Mouse (Mus musculus) heart, postnatal 0 days (tissue): ENCODE data around the gene Slc25a28. TPM values are rescaled to one million over a fixed set of nuclear protein-coding genes. Genes with fewer than 3 reads are reported as not detected.

Source experiments
- ATAC-seq: fragments of 200-750 bp; cut with Nextera tagmentation; 2 replicates; pipeline ENCODE4 v1.8.0; 2017; ENCODE audit warnings: low read depth, moderate number of reproducible peaks, moderate library complexity; ENCODE audit not compliant: insufficient read depth
- DNase-seq: peaks from one replicate; pipeline ENCODE4 v3.0.0-alpha.2; 2016; ENCODE audit warnings: low spot score
- H3K27ac ChIP-seq: fragments of 300-500 bp; sonication (generic); 2 replicates; pipeline ENCODE4 v1.5.1; 2014; ENCODE audit warnings: low read depth, mild to moderate bottlenecking
- H3K27me3 ChIP-seq: fragments of 300-500 bp; sonication (generic); 2 replicates; pipeline ENCODE4 v1.6.1; 2014; ENCODE audit warnings: low read length, mixed read lengths; ENCODE audit not compliant: control insufficient read depth, insufficient read depth
- H3K36me3 ChIP-seq: fragments of 300-500 bp; sonication (generic); replicated peaks from 2 replicates; pipeline ENCODE4 v1.6.1; 2014; ENCODE audit warnings: low read length, mixed read lengths; ENCODE audit not compliant: control insufficient read depth, insufficient read depth
- H3K4me1 ChIP-seq: fragments of 300-500 bp; sonication (generic); 2 replicates; pipeline ENCODE4 v1.6.1; 2014; ENCODE audit warnings: antibody characterized with exemption; ENCODE audit not compliant: control insufficient read depth, insufficient read depth
- H3K4me2 ChIP-seq: fragments of 300-500 bp; sonication (generic); 2 replicates; pipeline ENCODE4 v1.6.1; 2014; ENCODE audit warnings: low read depth, mild to moderate bottlenecking, low read length, moderate library complexity
- H3K4me3 ChIP-seq: fragments of 300-500 bp; sonication (generic); 2 replicates; pipeline ENCODE4 v1.5.1; 2014; ENCODE audit warnings: low read depth, low read length
- H3K9ac ChIP-seq: fragments of 300-500 bp; sonication (generic); replicated peaks from 2 replicates; pipeline ENCODE4 v1.6.1; 2014; ENCODE audit warnings: low read depth, low read length, mixed read lengths
- H3K9me3 ChIP-seq: fragments of 300-500 bp; sonication (generic); replicated peaks from 2 replicates; pipeline ENCODE4 v1.6.1; 2016; ENCODE audit warnings: low read length; ENCODE audit not compliant: control insufficient read depth
- CTCF ChIP-seq: IDR thresholded peaks from 2 replicates; pipeline ENCODE4 v1.5.1; 2016; ENCODE audit warnings: antibody characterized with exemption, control low read depth, low read depth
- EP300 ChIP-seq: IDR thresholded peaks from 2 replicates; pipeline ENCODE4 v1.6.1; 2016; ENCODE audit warnings: antibody characterized with exemption, low read depth
- WGBS: fragments of 180-500 bp; shearing (Covaris S2); extraction: QIAGEN DNeasy Blood & Tissue Kit; methylation state at CpG from one replicate; pipeline ENCODE4 v1.1.7; 2014; 5-methylcytosine and 5-hydroxymethylcytosine counted together
- polyA plus RNA-seq: library from polyadenylated mRNA; unstranded; fragments of >200 nt; fragmentation: Nextera tagmentation; extraction: Ambion mirVana; gene quantifications from 2 replicates; pipeline ENCODE4 v1.2.1, GENCODE M21; 2015
- total RNA-seq: library from RNA; depleted of rRNA; stranded (reverse); fragments of >200 nt; gene quantifications from 2 replicates; pipeline ENCODE4 v1.2.3, GENCODE M21; 2014; ENCODE audit warnings: low replicate concordance

Gene Slc25a28
- total and polyA plus RNA-seq, 2 experiments from 2014 or later = 8.9 to 19.8 TPM

- ATAC-seq (no peak), DNase-seq (no peak)
- H3K4me1 ChIP-seq = no peaks in the 10 kb centered on the region
- peaks cover 15% of the 10 kb centered on the region; the same call in 1 of the 2 replicates for H3K36me3 ChIP-seq
- H3K27me3 ChIP-seq = no peaks in the 10 kb centered on the region
- TF ChIP-seq EP300 (no peak), CTCF (no peak)
- H3K4me3 ChIP-seq = no peak overlapping the region
- H3K4me2 ChIP-seq = no peak overlapping the region
- no peak overlapping the region for H3K27ac ChIP-seq
- H3K9ac ChIP-seq = no peak overlapping the region
- H3K9me3 ChIP-seq = no peaks in the 10 kb centered on the region
- WGBS = 79% methylated on average over 5 of the region's 5 CpGs
These were observed 37.3 kb upstream of the Slc25a28 start for GRCm38 (mm10) chr19:43711971-43712370.

- Histone ChIP-seq H3K36me3 (peaks cover 15% of the 10 kb centered on the region; the same call in 1 of the 2 replicates), H3K27ac (no peak overlapping the region)
These were observed 36.7 kb upstream of the Slc25a28 start for GRCm38 (mm10) chr19:43711159-43711916.

GRCm38 (mm10) chr19:43709317-43709716 lies 34.6 kb upstream of the Slc25a28 start:
- Histone ChIP-seq H3K9ac (no peak overlapping the region), H3K36me3 (peaks cover 27% of the 10 kb centered on the region), H3K4me1 (no peaks in the 10 kb centered on the region), H3K27ac (no peak overlapping the region), H3K4me2 (no peak overlapping the region), H3K4me3 (no peak overlapping the region), H3K9me3 (no peaks in the 10 kb centered on the region), H3K27me3 (no peaks in the 10 kb centered on the region)
- DNase-seq (no peak), ATAC-seq (no peak)
- WGBS = 89% methylated on average over 8 of the region's 8 CpGs
- TF ChIP-seq CTCF (no peak), EP300 (no peak)

More at GRCm38 (mm10) chr19:43711159-43711916, 36.7 kb upstream of the Slc25a28 start:
- Histone ChIP-seq H3K9me3 (no peaks in the 10 kb centered on the region), H3K27me3 (no peaks in the 10 kb centered on the region), H3K4me1 (no peaks in the 10 kb centered on the region), H3K4me2 (no peak overlapping the region), H3K4me3 (no peak overlapping the region), H3K9ac (no peak overlapping the region)
- WGBS = 59% methylated on average over 22 of the region's 22 CpGs
- ATAC-seq = no peak
- no peak for DNase-seq
- TF ChIP-seq EP300 (no peak), CTCF (no peak)

DNA sequence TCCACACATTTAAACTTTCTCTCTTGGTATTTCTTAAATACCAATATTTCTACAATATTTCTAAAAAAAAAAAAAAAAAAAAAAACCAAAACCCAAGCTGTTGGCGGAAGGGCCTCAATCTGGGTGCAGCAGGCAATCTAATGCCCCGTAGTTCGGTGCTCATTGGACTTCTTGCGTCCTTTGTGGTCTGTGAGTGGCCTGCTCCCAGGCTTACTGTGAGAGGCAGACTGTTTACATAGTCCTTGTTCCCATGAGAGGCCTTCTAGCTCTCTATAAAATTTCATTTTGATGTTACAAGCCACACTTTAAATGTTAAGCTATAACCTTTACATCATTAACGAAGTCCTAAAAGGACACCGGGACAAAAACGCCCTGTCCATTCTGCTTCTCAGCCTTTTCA lies 33.5 kb upstream of the Slc25a28 start:
- no peak overlapping the region for H3K4me2 ChIP-seq
- peaks cover 32% of the 10 kb centered on the region for H3K36me3 ChIP-seq
- no peaks in the 10 kb centered on the region for H3K27me3 ChIP-seq
- no peak overlapping the region for H3K9ac ChIP-seq
- no peak overlapping the region for H3K4me3 ChIP-seq
- no peaks in the 10 kb centered on the region for H3K4me1 ChIP-seq
- H3K9me3 ChIP-seq = no peaks in the 10 kb centered on the region
- no peak for DNase-seq
- TF ChIP-seq CTCF (no peak), EP300 (no peak)
- H3K27ac ChIP-seq = no peak overlapping the region
- no peak for ATAC-seq
- WGBS = 93% methylated on average over 7 of the region's 7 CpGs

GRCm38 (mm10) chr19:43704787-43705497 lies 30.3 kb upstream of the Slc25a28 start:
- peaks cover 41% of the 10 kb centered on the region for H3K36me3 ChIP-seq

More at GRCm38 (mm10) chr19:43704787-43705497, 30.3 kb upstream of the Slc25a28 start:
- ATAC-seq (no peak), DNase-seq (no peak)
- H3K4me3 ChIP-seq = no peak overlapping the region
- no peaks in the 10 kb centered on the region for H3K9me3 ChIP-seq
- no peaks in the 10 kb centered on the region for H3K4me1 ChIP-seq
- H3K4me2 ChIP-seq = no peak overlapping the region
- TF ChIP-seq CTCF (no peak), EP300 (no peak)
- WGBS = 91% methylated on average over 17 of the region's 17 CpGs
- no peak overlapping the region for H3K27ac ChIP-seq
- H3K27me3 ChIP-seq = no peaks in the 10 kb centered on the region
- H3K9ac ChIP-seq = no peak overlapping the region
